In the genomic region with DNA sequence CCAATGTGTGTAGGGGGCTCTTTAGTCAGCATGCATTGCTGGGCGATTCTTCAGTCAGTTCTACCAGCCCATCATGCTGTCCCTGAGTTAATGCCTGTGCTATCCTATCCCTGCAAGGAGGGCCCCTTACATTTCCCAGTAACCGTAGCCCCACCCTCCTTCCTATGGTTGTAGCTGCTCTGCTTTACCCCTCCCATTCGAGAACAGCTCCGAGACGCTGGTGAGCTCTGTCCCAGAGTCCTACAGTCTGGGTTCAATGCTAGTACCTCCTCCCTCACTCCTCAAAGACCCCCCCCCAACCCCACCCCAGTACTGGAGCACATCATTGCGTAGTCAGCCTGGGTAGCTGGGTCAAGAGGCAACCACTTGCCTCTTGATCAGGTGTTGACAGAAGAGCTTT, we compare ENCODE assay signal across 13 mouse cellular contexts. TPM values are rescaled to one million over a fixed set of nuclear protein-coding genes. Genes with fewer than 3 reads are reported as not detected.
DNase-seq lines count a peak whose midpoint lies in the region; ATAC-seq and TF ChIP-seq lines count a peak whose summit lies in the region.
"Had no signal": no experiment of that assay in that cellular context is flagged by ENCODE, and none has a peak within 500 bp of the region (broad histone marks: within the 10 kb centered on the region; RNA-seq: fewer than 3 reads in every experiment).

No protein-coding gene starts in this region.

- no peak overlapping the region; the same call in 1 of the 2 replicates for H3K4me3 ChIP-seq in forebrain, embryonic 10.5 days
- H3K4me3 ChIP-seq in forebrain, postnatal 0 days (ENCODE audit: low read depth, low read length): no peak overlapping the region
- H3K4me3 ChIP-seq in neural tube, embryonic 11.5 days (ENCODE audit: low read depth, low read length): no peak overlapping the region
- no peak overlapping the region for H3K4me3 ChIP-seq in midbrain, embryonic 10.5 days
- H3K4me3 ChIP-seq in stomach, postnatal 0 days (ENCODE audit: low read depth, low read length): no peak overlapping the region
- H3K4me3 ChIP-seq: myocyte had no signal

- no peak overlapping the region for H3K9ac ChIP-seq in forebrain, postnatal 0 days
- no peak overlapping the region; the same call in 1 of the 2 replicates for H3K9ac ChIP-seq in neural tube, embryonic 11.5 days (ENCODE audit: low read length)
- no peak overlapping the region for H3K9ac ChIP-seq in stomach, postnatal 0 days (ENCODE audit: low read length)

- no peaks in the 10 kb centered on the region; the same call in 1 of the 2 replicates for H3K27me3 ChIP-seq in forebrain, embryonic 10.5 days (ENCODE audit: poor library complexity, severe bottlenecking)
- H3K27me3 ChIP-seq in forebrain, postnatal 0 days (ENCODE audit: insufficient read depth, low read length): no peaks in the 10 kb centered on the region
- no peaks in the 10 kb centered on the region for H3K27me3 ChIP-seq in neural tube, embryonic 11.5 days (ENCODE audit: control insufficient read depth, insufficient read depth, low read length)
- H3K27me3 ChIP-seq in midbrain, embryonic 10.5 days (ENCODE audit: low read depth, poor library complexity, severe bottlenecking): peaks cover 10% of the 10 kb centered on the region
- H3K27me3 ChIP-seq in stomach, postnatal 0 days (ENCODE audit: control insufficient read depth, insufficient read depth, low read length): peaks cover 3% of the 10 kb centered on the region; the same call in 1 of the 2 replicates

- H3K9me3 ChIP-seq in forebrain, embryonic 10.5 days: no peaks in the 10 kb centered on the region
- no peaks in the 10 kb centered on the region for H3K9me3 ChIP-seq in forebrain, postnatal 0 days (ENCODE audit: low read length)
- no peaks in the 10 kb centered on the region for H3K9me3 ChIP-seq in neural tube, embryonic 11.5 days (ENCODE audit: control insufficient read depth, low read length)
- no peaks in the 10 kb centered on the region for H3K9me3 ChIP-seq in midbrain, embryonic 10.5 days (replicated peaks)
- H3K9me3 ChIP-seq in stomach, postnatal 0 days (ENCODE audit: control insufficient read depth, low read length): no peaks in the 10 kb centered on the region

- WGBS in forebrain, embryonic 10.5 days: 43% methylated on average over 6 of the region's 6 CpGs
- 24% methylated on average over 6 of the region's 6 CpGs for WGBS in forebrain, postnatal 0 days
- 33% methylated on average over 6 of the region's 6 CpGs for WGBS in neural tube, embryonic 11.5 days
- 46% methylated on average over 6 of the region's 6 CpGs for WGBS in midbrain, embryonic 10.5 days
- 22% methylated on average over 6 of the region's 6 CpGs for WGBS in stomach, postnatal 0 days

- TF ChIP-seq EP300 in stomach, postnatal 0 days (optimal IDR thresholded peaks at IDR 0.05): no peak

- no peak; the same call in 1 of the 2 replicates for ATAC-seq in forebrain, postnatal 0 days
- peak; percentile 67 for ATAC-seq in neural tube, embryonic 11.5 days (ENCODE audit: insufficient read depth, low FRiP score, low TSS enrichment)
- ATAC-seq in stomach, postnatal 0 days (ENCODE audit: low FRiP score, low TSS enrichment): no peak

- H3K4me1 ChIP-seq in forebrain, embryonic 10.5 days: peaks cover 66% of the 10 kb centered on the region
- H3K4me1 ChIP-seq in forebrain, postnatal 0 days (ENCODE audit: insufficient read depth): peaks cover 6% of the 10 kb centered on the region
- peaks cover 14% of the 10 kb centered on the region for H3K4me1 ChIP-seq in neural tube, embryonic 11.5 days (ENCODE audit: control insufficient read depth, insufficient read depth, low read length)
- peaks cover 73% of the 10 kb centered on the region for H3K4me1 ChIP-seq in midbrain, embryonic 10.5 days
- no peaks in the 10 kb centered on the region for H3K4me1 ChIP-seq in stomach, postnatal 0 days (replicated peaks; ENCODE audit: control insufficient read depth, insufficient read depth)

- no peak for DNase-seq in forebrain, embryonic 10.5 days (ENCODE audit: extremely low spot score, low spot score)
- no peak for DNase-seq in forebrain, postnatal 0 days
- no peak for DNase-seq in neural tube, embryonic 11.5 days (ENCODE audit: low spot score)
- DNase-seq in neural tube, embryonic 10.5 days (ENCODE audit: extremely low spot score, low spot score): no peak
- no peak for DNase-seq in midbrain, embryonic 10.5 days (ENCODE audit: low spot score)
- DNase-seq in cerebellum, postnatal 4 days (ENCODE audit: low spot score in 2 of 2): no peak
- no peak for DNase-seq in stomach, postnatal 0 days (ENCODE audit: low spot score)
- DNase-seq in adrenal gland, adult 18-20 months (ENCODE audit: low spot score in 2 of 2): no peak
- DNase-seq: adrenal gland, postnatal 36 days; lung, postnatal 4 days; right cerebral cortex, adult 18-20 months had no signal

- no peaks in the 10 kb centered on the region for H3K36me3 ChIP-seq in forebrain, embryonic 10.5 days (replicated peaks)
- no peaks in the 10 kb centered on the region for H3K36me3 ChIP-seq in forebrain, postnatal 0 days (ENCODE audit: insufficient read depth)
- H3K36me3 ChIP-seq in neural tube, embryonic 11.5 days (ENCODE audit: control insufficient read depth, insufficient read depth, low read length): no peaks in the 10 kb centered on the region
- H3K36me3 ChIP-seq in midbrain, embryonic 10.5 days: no peaks in the 10 kb centered on the region
- no peaks in the 10 kb centered on the region for H3K36me3 ChIP-seq in stomach, postnatal 0 days (ENCODE audit: control insufficient read depth, insufficient read depth, low read length)

- no peak overlapping the region for H3K4me2 ChIP-seq in forebrain, postnatal 0 days (ENCODE audit: low read depth)
- no peak overlapping the region for H3K4me2 ChIP-seq in neural tube, embryonic 11.5 days (ENCODE audit: low read depth)
- no peak overlapping the region for H3K4me2 ChIP-seq in stomach, postnatal 0 days (replicated peaks; ENCODE audit: low read depth)

- TF ChIP-seq CTCF in forebrain, postnatal 0 days (IDR thresholded peaks at IDR 0.05; ENCODE audit: low read depth): no peak
- no peak for TF ChIP-seq CTCF in stomach, postnatal 0 days (IDR thresholded peaks at IDR 0.05; ENCODE audit: low read depth)

- H3K27ac ChIP-seq in forebrain, embryonic 10.5 days: peak overlapping the region; percentile 21
- no peak overlapping the region for H3K27ac ChIP-seq in forebrain, postnatal 0 days (ENCODE audit: low read depth, low read length)
- no peak overlapping the region for H3K27ac ChIP-seq in neural tube, embryonic 11.5 days (ENCODE audit: low read depth, low read length)
- peak overlapping the region; percentile 69 for H3K27ac ChIP-seq in midbrain, embryonic 10.5 days (replicated peaks)
- no peak overlapping the region for H3K27ac ChIP-seq in stomach, postnatal 0 days (replicated peaks)

RNA-seq across cellular contexts. Expression of a gene that starts 35.4 kb away (rescaled TPM):
- polyA plus RNA-seq in forebrain, embryonic 10.5 days (2016; fragmentation: Nextera tagmentation; extraction: Ambion mirVana): 1.0 and 1.2 TPM in 2 replicates
- 29.7 and 49.5 TPM in 2 replicates for total RNA-seq in forebrain, postnatal 0 days (2014; rRNA removed)
- polyA plus RNA-seq in forebrain, postnatal 0 days (2015; fragmentation: Nextera tagmentation; extraction: Ambion mirVana): 3.0 and 5.0 TPM in 2 replicates
- polyA plus RNA-seq in neural tube, embryonic 11.5 days (2014; fragmentation: Nextera tagmentation; extraction: Ambion mirVana): 1.4 and 1.8 TPM in 2 replicates
- 1.00 and 1.7 TPM in 2 replicates for polyA plus RNA-seq in midbrain, embryonic 10.5 days (2016; fragmentation: Nextera tagmentation; extraction: Ambion mirVana)
- polyA plus RNA-seq in stomach, postnatal 0 days (2015; fragmentation: Nextera tagmentation; extraction: Ambion mirVana): 0.15 and 0.16 TPM in 2 replicates
- 1 to 10 TPM; 5.8 to 6.9 TPM for total RNA-seq in adrenal gland, adult 18-20 months (2021)
- total RNA-seq: liver, adult 2 months had no signal
- polyA plus RNA-seq: liver, adult 2 months had no signal

Comparison
In these comparisons a context has a peak if more than half of its experiments do, and no peak if none do; other contexts are left out.
1. H3K27ac ChIP-seq: peak in forebrain, embryonic 10.5 days (single experiment) and midbrain, embryonic 10.5 days (single experiment); none in forebrain, postnatal 0 days (single experiment), neural tube, embryonic 11.5 days (single experiment) and stomach, postnatal 0 days (single experiment).